19 mouse cellular contexts compared by ENCODE assay signal in the genomic region with DNA sequence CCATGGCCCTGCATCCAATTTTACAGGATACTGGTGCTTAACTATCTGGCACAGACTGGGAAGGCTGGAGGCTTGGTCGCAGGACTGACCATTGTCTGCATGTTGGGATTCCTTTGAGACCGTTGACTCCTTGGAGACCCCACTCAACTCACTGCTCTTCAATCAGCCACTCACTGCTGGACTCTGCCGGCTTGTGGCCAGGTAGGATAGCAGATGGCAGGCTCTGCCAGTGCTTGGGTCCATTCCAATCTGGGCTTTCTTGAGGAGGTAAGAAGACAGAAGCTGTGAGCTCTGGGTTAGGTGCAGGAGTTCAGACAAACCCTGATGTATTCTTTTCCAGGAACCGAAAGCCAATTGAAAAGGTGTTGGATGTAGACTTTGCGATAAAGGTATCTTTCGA. TPM values are rescaled to one million over a fixed set of nuclear protein-coding genes. Genes with fewer than 3 reads are reported as not detected.
DNase-seq lines count a peak whose midpoint lies in the region; ATAC-seq lines count a peak whose summit lies in the region.
"Had no signal": no experiment of that assay in that cellular context is flagged by ENCODE, and none has a peak within 500 bp of the region (broad histone marks: within the 10 kb centered on the region; RNA-seq: fewer than 3 reads in every experiment).

No protein-coding gene starts in this region.

- no peak for ATAC-seq in CD4-positive, CD25-positive, alpha-beta regulatory T cell, adult 4 months
- ATAC-seq: forebrain, embryonic 16.5 days; intestine, embryonic 16.5 days had no signal

- DNase-seq in cerebellum, adult 18-20 months, result peak; percentile 64
- DNase-seq in cerebellum, postnatal 4 days (ENCODE audit: low spot score in 2 of 2), result no peak
- peak; percentile 66 for DNase-seq in brain, adult 2 months (ENCODE audit: low read depth, low spot score)
- DNase-seq in cerebellum, adult 9-10 months, result peak; percentile 76
- peak; percentile 74 to 82 for DNase-seq in cerebellum, postnatal 25 days
- no peak for DNase-seq in adrenal gland, postnatal 14 days
- DNase-seq: adrenal gland, adult 2 months; adrenal gland, postnatal 36 days; gastrocnemius, postnatal 25 days; heart, adult 18-20 months; heart, postnatal 10 days; kidney, adult 8-10 months had no signal

RNA-seq across cellular contexts. Expression of a gene that starts 6.1 kb away (rescaled TPM):
- polyA plus RNA-seq in CD4-positive, CD25-positive, alpha-beta regulatory T cell, adult 4 months (2017; shearing (Covaris generic)), result 100 to 1,000 TPM in 1 of 2 experiments, 10 to 100 TPM in 1; 83.6 to 112 TPM
- 117 and 128 TPM in 2 replicates for total RNA-seq in adrenal gland, postnatal 14 days (2021)

RNA-seq across cellular contexts. Expression of a gene that starts 8.7 kb away (rescaled TPM):
- 1 to 10 TPM in 1 of 2 experiments, not detected in 1; 1.7 TPM for polyA plus RNA-seq in CD4-positive, CD25-positive, alpha-beta regulatory T cell, adult 4 months (2017; shearing (Covaris generic))
- 0.56 and 0.86 TPM in 2 replicates for total RNA-seq in adrenal gland, postnatal 14 days (2021)
- total RNA-seq: hematopoietic stem cell, adult 5-6 weeks had no signal

RNA-seq across cellular contexts. Expression of a gene that starts 14.4 kb away (rescaled TPM):
- polyA plus RNA-seq in CD4-positive, CD25-positive, alpha-beta regulatory T cell, adult 4 months (2017; shearing (Covaris generic)), result not detected
- 1.1 and 1.2 TPM in 2 replicates for total RNA-seq in adrenal gland, postnatal 14 days (2021)
- total RNA-seq: hematopoietic stem cell, adult 5-6 weeks had no signal
- polyA plus RNA-seq: brain, embryonic 14.5 days; embryonic facial prominence, embryonic 12.5 days; forebrain, embryonic 12.5 days; forebrain, embryonic 16.5 days had no signal

RNA-seq across cellular contexts. Expression of a gene that starts 32.8 kb away (rescaled TPM):
- 10 to 100 TPM; 20.3 to 26.3 TPM for polyA plus RNA-seq in CD4-positive, CD25-positive, alpha-beta regulatory T cell, adult 4 months (2017; shearing (Covaris generic))
- 48.4 and 70.5 TPM in 2 replicates for total RNA-seq in adrenal gland, postnatal 14 days (2021)

RNA-seq across cellular contexts. Expression of a gene that starts 40.9 kb away (rescaled TPM):
- polyA plus RNA-seq in CD4-positive, CD25-positive, alpha-beta regulatory T cell, adult 4 months (2017; shearing (Covaris generic)), result under 1 TPM; 0.32 to 0.90 TPM
- 46.2 and 51.0 TPM in 2 replicates for total RNA-seq in adrenal gland, postnatal 14 days (2021)

Comparison
In these comparisons a context has a peak if more than half of its experiments do, and no peak if none do; other contexts are left out.
1. DNase-seq: peak in cerebellum, adult 18-20 months (2 of 2), brain, adult 2 months (single experiment), cerebellum, adult 9-10 months (single experiment) and cerebellum, postnatal 25 days (2 of 2); none in cerebellum, postnatal 4 days (0 of 2) and adrenal gland, postnatal 14 days (single experiment).